Mouse (Mus musculus) cerebellum, adult 18-20 months (tissue): Measurements from ENCODE around the gene Chil1.

Experiments
- DNase-seq, 2 experiments: peaks; one replicate each; pipeline ENCODE4 v3.0.0; 2021

The Chil1 gene

DNA sequence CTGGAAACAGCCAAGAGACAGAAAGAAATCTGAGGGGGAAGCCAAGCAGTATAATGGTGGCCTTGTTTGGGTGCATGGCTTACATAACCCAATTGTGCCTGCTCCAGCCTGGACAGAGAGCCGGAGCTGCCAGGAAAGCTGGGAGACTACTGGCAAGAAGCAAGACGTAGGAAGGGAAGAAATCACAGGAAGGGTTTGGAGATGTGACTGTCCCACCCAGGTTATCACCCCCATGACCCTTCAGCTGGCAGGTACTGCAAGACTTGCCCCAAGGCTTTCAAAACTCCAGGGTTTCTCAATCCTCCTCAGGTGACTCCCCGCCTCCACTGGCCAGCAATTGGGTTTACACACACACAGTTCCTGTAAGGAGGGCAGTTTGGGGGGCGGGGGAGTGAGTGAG, at the start of gene Chil1:
Gene Chil1, plus strand, starts transcription at position 152 of the 400 bp plus-strand sequence.
- DNase-seq, result peak in 1 of 2 experiments; percentile 50

DNA sequence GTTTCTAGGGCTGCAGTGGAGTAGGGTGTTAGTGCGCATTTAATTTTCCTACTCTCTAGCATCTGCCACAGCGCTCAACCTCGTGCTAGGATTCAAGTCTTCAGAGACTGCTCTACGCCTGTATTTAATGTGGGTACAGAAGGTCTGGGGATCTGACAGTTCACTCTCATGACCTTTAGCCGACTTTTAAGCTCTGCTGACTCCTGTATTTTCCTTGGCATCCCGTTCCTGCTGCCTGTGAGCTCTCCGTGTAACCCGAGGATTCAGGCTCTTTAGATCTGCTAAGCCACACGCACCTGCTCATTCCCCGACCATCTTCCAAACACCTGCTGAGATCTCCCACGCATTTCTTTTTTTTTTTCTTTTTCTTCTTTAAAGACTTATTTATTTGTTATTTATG, 48.7 kb upstream of the Chil1 start:
- no peak for DNase-seq

DNA sequence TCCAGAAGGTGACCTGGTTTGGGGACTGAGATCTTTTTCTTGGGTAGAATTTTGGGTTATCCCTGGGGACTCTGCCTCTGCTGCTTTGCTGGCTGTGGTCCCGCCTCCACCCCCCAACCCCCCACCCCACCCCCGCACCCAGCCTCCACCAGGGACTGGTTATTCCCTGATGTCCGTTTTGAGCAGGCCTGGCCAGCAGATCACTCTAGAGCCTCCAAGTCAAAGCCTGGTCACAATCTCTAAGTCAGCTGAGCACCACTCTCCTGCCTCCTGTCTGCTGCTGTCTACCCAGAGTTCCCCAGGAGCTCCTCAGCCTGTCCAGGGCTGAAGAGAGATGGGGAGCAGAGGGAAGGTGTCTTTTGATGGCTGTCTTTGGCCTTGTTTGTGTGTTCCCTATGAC, 45.6 kb upstream of the Chil1 start:
- DNase-seq, result no peak

DNA sequence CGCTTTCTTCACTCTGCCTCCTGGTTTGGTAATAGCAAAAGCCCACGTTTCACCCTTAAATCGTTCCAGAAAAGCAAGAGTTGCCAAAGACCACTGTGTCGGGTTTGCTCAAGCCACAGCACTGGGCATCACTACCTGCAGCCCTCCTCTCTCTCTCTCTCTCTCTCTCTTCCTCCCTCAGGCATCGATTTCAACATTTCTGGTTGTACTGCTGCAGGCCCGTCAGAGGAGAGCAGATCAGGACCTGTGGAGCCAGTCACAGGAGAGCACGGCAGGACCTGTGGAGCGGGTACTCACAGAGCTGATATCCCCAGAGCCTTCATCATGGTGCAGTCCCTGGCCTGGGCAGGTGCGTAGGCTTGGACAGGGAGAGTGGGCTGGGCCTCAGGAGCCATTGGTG, 43.6 kb upstream of the Chil1 start:
- DNase-seq, result no peak

DNA sequence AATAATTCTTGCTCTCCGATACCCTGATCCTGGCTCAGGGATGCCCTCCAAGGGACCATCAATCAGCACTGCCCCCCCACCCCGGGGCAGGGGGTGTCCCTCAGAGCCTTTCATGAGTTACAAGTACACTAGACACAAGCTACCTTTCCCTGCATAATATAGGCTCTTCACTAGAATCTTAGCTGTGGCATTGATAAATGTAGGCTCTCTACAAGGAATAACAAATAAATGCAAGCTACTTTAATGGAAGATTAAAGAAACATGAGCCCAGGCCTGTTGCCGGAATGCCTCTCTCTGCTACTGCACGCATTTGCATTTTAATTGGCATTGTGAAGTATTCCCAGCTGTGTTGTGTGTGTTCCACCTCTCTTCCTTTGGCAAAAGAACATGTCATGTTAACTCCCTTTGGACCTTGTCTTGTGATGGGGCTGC, 39.6 kb upstream of the Chil1 start:
- DNase-seq, result no peak

DNA sequence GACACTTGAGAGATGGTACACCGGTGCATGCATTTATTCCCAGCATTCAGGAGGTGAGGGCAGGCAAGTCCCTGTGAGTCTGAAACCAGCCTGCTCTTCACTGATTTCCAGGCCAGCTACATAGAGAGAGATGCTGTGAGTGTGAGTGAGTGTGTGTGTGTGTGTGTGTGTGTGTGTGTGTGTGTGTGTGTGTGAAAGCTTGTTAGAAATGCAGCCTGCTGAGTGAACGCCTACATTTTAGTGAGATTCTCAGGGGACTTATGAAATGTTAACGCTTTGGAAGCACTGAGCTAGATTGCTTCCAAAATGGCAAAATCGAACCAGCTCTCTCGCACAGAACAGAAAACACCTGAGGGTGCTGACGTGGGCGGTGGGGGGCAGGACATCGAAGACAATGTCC, 35.9 kb upstream of the Chil1 start:
- DNase-seq, result no peak

DNA sequence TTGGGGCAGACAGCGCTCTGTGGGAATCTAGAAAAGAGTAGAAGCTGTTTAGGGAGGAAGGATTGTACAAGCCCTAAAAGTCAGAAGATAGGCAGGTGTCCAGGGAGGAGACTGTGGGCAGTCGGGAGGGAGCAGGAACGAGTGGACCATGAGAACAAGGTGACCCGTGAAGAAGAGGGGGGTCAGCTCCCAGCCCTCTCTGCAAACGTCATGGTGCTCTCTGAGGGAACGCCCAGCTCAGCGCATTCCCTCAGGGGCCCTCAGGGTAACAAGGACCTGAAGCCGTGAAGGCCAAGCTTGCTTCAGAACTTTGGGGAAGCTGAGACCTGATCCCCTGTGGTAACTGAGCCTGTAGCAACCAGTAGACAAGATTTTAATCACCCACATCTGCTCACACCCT, 31.9 kb upstream of the Chil1 start:
- no peak for DNase-seq

DNA sequence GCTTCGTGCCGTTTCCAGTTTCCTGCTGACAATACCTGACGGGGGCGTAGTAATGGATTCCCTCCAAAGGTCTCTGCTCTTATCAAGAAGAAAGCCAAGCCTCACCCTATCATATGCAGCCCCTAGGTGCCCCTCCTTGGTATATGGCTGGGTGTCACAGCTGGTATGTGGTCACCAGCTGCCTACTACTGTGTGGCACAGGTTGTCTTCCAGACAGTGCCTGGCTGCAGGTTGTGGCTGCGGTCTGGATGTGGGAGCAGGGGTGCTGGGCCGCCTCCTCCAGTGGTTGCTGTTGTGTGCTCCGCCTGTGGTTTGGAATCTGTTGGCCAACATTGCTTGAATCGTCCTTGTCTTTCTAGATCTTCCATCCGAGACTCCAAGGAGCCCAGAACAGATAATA, 31.2 kb upstream of the Chil1 start:
- no peak for DNase-seq

DNA sequence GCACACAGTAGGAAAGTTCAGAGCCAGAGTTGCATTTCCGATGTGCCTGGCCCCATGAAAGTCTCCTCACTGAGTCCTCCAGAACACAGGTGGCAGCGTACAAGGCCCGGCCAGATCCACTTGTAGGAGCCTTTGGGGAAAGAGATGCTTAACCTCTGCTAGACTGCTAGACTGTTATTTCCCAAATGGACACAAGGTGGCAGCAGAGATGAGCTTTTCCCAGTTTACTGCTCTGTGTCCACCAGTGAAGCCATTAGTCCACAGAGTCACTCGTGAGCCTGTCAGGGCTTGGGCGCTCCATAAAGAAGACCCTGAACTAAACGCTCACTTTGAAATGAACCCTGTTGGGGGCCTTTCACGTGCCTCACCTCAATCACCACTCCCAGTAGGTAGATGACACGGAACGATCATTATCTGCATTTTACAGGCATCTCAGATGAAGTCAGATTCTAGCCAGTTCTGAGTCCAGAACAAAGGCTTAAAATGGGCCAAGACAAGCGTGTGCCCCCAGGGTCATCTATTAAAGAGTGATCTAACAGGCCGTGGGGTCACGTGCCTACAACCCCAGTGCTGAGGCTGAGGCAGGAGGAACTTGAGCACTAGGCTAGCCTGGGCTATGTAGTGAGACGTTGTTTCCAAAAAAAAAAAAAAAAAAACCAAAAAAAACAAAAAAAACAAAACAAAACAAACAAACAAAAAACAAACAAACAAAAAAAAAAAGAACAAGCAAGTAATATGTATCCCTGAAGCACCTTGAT, 30.1 kb upstream of the Chil1 start:
- DNase-seq, result peak; percentile 91

DNA sequence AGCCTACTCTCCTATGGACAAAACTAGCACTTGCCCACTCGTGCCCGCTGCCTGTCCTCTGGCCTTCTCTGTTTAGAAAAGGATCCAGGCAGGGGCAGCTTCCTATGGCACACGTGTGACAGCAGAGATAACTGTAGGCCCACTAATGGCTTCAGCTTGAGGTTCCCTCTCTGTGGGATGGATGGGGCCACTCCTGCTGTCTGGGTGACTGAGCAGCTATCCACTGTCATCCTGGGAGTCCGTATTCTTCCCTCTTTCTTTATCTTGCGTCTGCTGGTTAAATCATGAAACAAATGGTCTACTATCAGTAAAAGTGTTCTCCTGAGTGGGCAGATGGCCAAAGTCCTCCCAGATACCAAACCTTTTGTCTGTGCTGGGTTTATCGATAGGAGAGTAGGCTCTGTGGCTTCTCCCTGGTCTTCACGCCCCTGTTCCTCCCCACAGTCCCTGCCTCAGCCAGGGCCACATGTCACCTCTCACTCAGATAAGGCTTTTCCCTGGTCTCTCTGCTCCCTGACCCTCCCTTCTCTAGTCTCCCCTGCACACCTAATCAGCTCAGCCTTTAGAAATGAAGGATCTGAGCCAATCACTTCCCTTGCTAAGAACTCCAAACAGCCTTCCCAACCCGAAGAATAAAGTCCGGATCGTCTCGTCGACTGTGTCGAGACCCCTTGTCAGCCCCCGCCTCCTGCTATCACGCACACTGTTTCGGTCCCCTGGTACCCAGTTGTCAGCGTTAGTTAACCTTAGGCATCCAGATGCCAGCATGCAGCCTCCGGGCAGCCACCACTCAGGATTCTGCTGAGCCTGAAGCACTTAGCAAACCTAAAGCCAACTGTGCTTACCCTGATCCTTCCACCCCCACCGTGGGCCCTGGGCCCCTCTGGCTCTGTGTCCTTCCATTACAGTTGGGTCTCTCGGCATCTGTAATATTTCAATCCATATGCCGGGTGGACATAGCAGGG, 29.1 kb upstream of the Chil1 start:
- no peak for DNase-seq

DNA sequence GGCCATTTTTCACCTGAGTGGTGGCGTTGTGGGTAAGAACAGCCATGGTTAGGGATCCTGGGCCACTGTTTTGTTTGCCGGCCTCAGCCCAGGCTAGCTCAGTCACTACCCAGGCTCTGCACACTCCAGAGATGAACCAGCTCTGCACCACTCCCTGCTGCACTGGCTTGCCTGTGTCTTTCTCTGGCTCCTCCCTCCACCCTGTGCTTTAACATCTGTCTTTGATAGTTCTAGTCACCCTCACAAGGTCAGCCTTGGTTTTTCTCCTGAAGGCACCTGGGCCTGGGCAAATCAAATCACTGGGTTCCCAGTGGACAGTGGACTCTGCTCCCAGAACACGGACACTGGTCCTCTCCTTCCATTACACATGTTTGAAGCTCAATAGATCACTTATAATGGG, 27.9 kb upstream of the Chil1 start:
- no peak for DNase-seq

DNA sequence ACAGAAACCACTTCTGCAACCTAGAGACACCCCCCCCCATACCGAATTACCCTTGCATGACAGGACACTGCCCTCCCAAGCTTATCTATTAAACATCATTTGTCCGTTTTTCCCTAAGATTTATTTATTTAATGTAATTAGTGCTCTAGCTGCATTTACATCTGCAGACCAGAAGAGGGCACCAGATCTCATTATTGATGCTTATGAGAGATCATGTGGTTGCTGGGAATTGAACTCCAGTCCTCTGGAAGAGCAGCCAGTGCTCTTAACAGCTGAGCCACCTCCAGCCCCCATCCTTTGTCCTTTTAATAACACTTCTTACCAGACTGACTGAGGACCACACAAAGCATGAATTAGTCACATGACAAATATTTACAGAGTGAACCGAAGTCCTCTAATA, 27.3 kb upstream of the Chil1 start:
- DNase-seq, result no peak

DNA sequence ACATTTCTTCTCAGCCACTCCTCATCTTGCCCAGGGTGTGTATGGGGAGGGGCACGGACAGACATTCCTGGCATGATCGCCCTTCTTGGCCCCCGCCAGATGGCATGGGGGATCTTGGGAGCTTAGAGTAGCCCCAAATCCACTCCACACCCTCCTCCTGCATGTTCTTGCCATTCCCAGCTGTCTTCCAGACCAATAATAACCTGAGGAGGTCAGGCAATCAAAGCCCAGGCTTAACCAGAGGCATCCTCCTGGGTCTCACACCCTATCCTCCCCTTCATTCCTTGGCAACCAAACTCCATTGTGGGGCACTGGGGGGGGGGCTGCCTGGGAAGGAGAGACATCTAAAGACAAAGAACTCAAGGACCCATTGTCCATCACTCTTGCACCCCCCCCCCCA, 21.6 kb upstream of the Chil1 start:
- DNase-seq, result no peak

DNA sequence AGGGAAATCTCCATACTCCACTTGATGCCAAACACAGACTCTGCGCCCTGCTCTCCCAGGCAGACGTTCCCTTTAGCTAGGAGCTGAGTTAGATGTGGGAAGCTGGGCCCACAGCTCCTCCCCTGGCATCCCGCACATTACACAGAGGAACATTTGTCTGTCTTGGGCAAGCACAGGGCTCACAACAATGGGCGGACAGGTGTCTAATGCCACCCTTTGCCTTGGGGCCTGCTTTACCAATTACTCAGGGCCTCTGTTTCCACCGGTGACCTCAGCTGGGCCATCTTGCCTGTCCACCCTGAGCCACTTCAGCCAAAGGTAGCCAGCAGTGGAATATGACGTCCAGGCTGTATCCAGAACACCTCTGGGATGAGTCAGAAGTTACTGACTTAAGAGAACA, 20.6 kb upstream of the Chil1 start:
- DNase-seq, result no peak

DNA sequence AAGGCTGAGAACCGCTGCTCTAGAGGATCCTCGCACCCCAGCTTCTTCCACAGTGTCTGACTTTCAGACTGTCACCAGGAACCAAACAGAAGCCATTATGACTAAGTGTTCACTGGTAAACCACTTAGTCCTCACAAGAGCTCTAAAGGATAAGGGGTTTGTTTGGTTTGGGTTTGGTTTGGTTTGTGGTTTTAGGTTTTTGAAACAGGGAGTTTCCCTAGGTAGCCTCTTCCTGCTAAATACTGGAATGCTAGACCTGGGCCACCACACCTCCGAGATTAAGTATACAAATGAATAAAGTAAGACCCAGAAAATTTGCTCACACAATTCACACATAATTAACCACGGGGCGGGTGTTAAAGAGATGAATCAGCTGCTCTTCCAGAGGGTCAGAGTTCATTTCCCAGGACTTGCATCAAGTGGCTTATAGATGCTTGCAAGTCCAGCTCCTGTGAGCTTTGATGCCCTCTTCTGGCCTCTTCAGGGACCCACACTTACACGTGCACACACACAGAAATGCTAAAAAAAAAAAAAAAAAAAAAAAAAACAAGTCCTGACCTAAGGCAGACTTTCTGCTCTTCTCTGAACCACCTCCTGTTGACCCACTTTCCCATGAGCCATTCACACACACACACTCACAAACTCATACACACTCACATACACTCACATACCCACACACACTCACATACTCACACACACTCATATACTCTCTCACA, 19.3 kb upstream of the Chil1 start:
- no peak for DNase-seq

DNA sequence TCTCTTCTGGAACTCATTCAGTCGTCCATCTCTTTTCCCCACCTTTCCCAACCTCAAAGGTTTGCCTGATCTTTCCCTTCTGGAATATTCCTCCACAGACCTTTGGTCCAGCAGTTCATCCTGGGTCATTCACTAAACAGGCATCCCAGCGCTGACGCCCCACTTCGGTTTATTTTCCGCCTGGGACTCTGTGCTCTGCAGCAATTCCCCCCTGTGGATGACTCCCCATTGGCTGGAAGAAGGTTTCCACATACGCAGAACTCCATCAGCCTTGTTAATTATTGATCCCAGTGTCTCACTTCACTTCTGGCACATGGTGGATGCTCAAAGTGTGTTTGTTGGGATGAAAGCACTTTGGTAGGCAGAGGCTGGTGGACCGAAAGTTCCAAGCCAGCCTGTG, 18.5 kb upstream of the Chil1 start:
- no peak for DNase-seq

DNA sequence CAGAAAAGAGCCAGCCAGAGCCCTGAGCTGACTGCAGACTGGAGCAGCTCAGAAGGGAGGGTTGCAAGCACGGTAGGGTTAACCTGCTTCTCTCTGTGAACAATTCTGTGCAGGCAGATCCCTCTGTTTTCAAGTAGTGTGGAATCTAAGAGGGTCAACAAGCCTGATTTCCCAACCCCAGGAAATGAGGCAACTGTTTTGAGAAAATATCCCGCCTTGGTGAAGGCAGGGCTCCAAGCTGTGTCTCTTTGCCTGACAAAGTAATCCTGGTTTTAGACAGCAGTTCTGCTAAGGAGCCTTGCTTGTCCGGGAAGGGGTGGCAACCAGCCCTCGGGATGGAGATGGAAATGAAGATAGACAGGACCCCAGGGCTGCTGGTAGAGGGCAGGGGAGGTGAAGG, 17.5 kb upstream of the Chil1 start:
- no peak for DNase-seq

DNA sequence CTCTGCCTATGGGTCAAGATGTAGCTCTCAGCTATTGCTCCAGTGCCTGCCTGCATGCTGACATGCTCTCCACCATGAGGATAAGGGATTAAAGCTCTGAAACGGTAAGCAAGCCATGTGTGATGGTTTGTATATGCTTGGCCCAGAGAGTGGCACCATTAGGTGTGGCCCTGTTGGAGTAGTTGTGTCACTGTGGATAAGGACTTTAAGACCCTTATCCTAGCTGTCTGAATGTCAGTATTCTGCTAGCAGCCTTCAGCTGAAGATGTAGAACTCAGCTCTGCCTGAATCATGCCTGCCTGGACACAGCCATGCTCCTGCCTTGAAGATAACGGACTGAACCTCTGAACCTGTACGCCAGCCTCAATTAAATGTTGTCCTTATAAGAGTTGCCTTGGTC, 15.4 kb upstream of the Chil1 start:
- no peak for DNase-seq

DNA sequence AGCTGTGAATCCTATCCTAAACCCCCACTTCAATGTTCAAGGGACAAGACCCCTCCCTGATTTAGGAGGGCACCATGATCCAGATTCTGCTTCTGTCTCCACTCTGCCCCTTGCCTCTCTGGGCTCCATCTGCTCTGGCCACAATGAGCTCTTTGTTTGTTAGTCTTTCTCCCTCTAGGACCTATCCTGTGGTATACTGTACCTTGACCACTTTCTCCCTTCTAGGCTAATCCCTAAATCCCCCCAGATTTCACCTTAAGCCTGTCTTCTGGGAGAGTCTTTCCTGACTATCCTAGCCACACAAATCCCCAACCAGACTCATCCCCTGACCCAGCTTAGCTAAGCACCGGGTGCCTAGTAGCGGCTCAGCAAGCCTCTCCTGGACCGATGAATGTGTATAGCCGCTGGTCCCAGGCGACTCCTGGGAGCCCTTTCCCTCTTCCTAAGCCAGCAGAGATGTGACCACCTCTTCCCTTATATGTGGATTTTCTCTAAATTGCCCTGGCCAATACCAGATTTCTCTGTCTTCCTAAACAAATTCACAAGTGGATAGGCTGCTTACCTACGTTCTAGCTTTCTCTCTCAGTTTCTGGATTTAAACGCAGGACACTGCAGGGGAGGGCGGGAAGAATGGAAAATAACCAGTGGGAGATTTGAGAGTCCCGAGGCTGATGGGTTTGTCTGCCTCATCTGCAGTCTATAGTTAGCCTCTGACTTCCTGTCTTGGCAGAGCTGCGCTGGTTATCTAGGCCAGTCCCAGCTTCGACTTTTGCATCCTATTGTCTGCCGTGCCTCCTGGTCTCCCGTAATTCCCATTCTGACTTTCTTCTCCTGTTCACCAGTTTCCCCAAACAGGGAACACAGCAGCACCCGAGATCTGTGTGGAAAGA, 14.3 kb upstream of the Chil1 start:
- peak; percentile 68 to 80 for DNase-seq

DNA sequence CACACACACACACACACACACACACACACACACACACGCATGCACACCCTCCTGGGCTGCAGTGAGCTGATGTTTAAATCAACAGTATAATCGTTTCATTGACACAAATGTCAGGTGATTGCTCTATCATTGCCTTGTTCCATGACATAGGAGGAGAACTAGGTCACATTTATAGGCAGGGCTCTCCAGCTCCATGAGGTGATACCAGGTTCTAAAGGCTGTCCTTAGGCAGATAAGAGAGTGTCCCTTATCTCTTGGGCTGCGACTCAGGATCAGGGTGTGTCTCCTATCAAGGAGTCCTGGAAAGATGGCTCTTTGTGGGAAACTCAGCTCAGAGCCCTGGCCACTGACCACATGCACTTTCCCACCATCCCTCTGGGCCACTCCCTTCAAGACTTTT, 13.4 kb upstream of the Chil1 start:
- no peak for DNase-seq

DNA sequence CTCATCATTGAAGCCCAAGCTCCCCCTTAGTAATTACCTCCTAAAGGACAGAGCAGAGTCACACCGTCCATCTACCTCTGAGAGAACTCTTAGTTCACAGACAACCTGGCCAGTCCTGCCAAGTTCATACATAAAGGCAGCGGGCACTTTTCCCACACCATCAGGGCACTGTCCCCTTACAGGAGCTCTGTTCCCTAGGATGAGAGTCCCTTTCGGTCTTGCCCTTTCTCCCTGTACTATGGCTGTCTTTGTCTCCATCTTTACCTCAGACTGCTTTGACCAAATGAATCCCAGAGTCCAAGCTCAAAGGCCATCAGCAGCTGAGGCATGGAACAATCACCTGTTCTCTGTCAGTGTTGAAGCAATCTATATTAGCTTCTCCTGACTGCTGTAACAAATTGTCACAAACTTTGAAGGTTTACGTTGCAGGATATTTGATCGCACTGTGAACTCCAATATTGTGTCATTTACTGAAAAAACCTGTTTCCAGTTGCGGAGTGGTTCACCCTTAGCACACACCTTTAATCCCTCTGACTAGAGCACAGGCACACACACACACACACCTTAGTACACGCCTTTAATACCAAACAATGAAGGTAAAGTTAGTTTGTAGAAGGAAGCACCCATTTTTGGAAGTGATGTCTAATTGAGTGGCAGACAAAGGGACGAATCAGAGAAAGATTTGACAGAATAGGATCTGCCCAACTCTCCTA, 12.8 kb upstream of the Chil1 start:
- no peak for DNase-seq

DNA sequence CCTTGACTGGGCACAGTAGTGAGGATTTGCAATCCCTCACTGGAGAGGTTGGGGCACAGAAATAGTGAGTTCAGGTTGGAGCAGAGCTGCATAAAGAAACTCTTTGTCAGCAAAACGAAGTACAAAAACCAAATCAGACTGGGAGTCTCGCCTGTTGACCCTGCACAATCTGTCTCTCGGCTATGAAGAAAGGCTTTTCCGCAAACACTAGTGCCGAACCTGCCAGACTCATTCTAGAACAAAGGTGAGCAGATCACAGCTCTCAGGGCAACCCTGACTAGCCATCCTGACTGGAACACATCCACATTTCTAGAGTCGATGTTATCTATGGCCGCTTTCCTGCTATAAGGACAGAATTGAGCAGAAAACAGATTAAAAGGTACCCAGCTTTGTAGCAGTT, 8.9 kb upstream of the Chil1 start:
- no peak for DNase-seq
